Mouse (Mus musculus) brain, embryonic 14.5 days (tissue): ENCODE data around the gene Myod1. TPM values are rescaled to one million over a fixed set of nuclear protein-coding genes. Genes with fewer than 3 reads are reported as not detected.
A peak's percentile ranks its signal among the peaks of the same experiment; 100 is the strongest.

Experiments
- DNase-seq: peaks from one replicate; pipeline ENCODE4 v3.0.0-alpha.2; 2011; ENCODE audit warnings: low read depth
- CTCF ChIP-seq: fragments of 200-500 bp; IDR thresholded peaks from 2 replicates; pipeline ENCODE4 v1.5.1; 2012; ENCODE audit warnings: inconsistent platforms, mild to moderate bottlenecking, moderate library complexity, borderline replicate concordance; ENCODE audit not compliant: insufficient read depth, insufficient read length; ENCODE audit errors: extremely low read depth
- POLR2A ChIP-seq: fragments of 200-500 bp; IDR thresholded peaks from 2 replicates; pipeline ENCODE4 v1.6.1; 2012; ENCODE audit warnings: mild to moderate bottlenecking, inconsistent platforms, borderline replicate concordance; ENCODE audit not compliant: poor library complexity, insufficient read depth, insufficient read length, severe bottlenecking; ENCODE audit errors: extremely low read depth
- polyA plus RNA-seq: library from polyadenylated mRNA; depleted of rRNA; stranded (reverse); fragments of >200 nt; gene quantifications from 2 replicates; pipeline ENCODE4 v1.2.3, GENCODE M21; 2012; rRNA removed

Gene Myod1
- polyA plus RNA-seq = 0.74 and 1.6 TPM in 2 replicates

DNA sequence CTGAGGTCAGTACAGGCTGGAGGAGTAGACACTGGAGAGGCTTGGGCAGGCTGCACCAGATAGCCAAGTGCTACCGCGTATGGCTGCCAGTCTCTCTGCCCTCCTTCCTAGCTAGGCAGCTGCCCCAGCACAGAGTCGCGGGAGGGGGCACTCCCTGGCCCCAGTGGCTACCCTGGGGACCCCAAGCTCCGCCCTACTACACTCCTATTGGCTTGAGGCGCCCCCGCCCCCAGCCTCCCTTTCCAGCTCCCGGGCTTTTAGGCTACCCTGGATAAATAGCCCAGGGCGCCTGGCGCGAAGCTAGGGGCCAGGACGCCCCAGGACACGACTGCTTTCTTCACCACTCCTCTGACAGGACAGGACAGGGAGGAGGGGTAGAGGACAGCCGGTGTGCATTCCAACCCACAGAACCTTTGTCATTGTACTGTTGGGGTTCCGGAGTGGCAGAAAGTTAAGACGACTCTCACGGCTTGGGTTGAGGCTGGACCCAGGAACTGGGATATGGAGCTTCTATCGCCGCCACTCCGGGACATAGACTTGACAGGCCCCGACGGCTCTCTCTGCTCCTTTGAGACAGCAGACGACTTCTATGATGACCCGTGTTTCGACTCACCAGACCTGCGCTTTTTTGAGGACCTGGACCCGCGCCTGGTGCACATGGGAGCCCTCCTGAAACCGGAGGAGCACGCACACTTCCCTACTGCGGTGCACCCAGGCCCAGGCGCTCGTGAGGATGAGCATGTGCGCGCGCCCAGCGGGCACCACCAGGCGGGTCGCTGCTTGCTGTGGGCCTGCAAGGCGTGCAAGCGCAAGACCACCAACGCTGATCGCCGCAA, at the start of gene Myod1:
Gene Myod1, plus strand, starts transcription at position 303 of the 836 bp plus-strand sequence.
- no peak for DNase-seq
- TF ChIP-seq POLR2A (no peak), CTCF (no peak)

- no peak for DNase-seq
- TF ChIP-seq CTCF (no peak), POLR2A (no peak)
Observed at GRCm38 (mm10) chr7:46327896-46328295, 48.4 kb upstream of the Myod1 start.

- TF ChIP-seq POLR2A (no peak), CTCF (no peak)
- DNase-seq = no peak
Observed at GRCm38 (mm10) chr7:46337397-46337796, 38.9 kb upstream of the Myod1 start.

DNA sequence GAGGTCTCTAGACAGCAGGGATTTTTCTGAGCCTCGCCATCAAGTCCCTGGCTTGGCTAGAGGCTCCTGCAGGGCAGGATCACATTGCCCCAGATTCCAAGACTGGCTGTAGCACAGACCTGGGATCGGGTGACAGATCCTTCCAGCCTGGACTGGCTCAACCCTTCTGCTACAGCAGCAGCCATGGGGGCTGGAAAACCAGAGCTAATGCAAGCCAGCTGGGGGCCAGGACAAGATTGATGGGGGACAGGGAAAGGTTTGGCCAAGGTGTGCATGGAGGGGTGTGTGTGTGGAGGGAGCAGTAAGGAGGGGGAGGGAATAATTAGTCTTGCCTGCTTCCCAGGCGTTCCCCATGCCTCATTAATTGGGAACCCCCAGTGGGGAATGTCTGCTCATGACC, 36.5 kb upstream of the Myod1 start:
- TF ChIP-seq POLR2A (no peak), CTCF (no peak)

GRCm38 (mm10) chr7:46340295-46340694, 36.0 kb upstream of the Myod1 start:
- DNase-seq = no peak

More for the DNA sequence above, 36.5 kb upstream of the Myod1 start:
- peak; percentile 47 for DNase-seq

DNA sequence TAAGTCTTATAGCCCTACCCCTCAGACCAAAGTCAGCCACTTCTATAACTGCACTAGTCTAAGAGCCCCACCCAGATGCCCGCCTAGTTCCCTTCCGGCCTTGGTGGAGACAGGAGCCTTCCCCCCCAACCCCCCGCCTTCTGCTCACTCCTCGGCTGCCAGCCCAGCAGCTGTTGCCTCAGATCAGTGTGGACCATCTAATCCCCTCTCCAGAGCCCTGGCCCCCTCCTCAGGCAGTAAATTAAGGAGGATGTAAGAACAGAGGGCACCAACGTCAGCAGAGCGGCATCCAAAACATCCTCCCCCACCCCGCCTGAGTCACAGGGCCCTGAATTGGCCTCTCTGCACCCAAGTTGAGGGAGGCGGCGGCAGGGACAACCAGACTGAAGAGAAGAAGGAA, 34.8 kb upstream of the Myod1 start:
- TF ChIP-seq CTCF = no peak
- no peak for TF ChIP-seq POLR2A
- DNase-seq = no peak

More at GRCm38 (mm10) chr7:46340295-46340694, 36.0 kb upstream of the Myod1 start:
- no peak for TF ChIP-seq CTCF
- no peak for TF ChIP-seq POLR2A

DNA sequence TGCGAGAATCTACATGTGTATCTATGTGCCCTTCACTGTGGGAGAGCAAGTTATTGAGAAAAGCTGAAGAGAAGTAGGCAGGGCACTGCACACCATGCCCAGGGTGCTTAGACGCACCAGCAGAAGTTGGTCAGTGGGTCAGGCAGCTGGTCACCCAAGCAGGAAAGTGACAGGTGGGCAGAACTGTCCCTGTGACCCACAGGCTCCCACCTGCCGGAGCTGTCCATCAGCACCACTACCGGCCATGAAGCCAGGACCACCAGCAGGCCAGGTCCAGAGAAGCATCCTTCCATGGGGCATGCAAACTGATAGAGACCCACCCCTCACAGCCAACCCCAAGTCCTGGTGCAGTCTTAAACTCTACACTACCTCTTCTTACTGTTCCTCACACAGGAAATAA, 28.6 kb upstream of the Myod1 start:
- TF ChIP-seq POLR2A (no peak), CTCF (no peak)
- DNase-seq = no peak

DNA sequence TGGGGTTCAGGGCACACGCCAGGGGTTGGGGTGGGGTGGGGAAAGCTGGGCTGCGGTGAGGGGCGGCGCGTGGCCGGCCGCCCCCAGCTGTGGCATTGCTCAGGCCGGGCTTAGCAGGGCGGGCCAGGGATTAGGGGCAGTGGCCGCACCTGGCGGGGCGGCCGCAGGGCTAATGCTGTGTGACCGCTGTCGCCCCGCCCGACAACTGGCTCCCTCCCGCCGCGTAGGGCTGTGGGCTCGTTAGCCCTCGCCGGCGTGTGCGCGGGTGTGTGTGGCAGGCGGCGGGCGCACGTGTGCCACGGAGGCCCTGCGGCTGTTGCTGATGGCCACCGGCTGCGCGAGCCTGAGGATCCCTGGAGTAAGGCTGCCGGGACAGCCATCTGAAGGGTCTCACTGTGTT, 27.5 kb upstream of the Myod1 start:
- TF ChIP-seq POLR2A (no peak), CTCF (no peak)
- peak; percentile 4 for DNase-seq

DNA sequence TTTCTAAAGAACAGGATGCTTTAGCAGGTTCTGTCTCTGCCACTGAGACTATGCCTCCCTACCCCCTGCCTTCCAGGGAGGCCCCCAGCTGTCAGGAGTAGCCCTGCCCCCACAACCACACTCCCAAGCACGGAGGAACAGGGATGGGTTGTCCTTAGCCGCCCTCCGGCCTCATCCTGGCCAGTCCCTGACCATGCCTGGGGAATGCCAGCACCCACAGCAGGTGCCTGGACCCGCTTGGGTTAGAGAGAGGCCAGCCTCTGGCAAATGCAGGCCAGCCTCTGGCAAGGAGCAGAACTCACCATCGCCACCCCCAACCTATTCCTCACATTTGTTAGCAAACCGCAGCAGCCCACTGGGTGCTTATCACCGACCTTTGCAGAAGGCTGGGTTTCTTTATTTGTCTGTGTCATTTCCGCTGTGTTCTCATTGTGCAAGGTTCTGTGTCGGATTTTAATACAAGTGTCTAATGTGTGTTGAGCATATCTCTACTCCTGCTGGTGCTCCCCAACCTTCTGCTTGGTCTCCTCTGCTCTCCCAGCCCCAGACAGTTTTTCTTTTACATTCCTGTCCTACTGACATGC, 26.1 kb upstream of the Myod1 start:
- no peak for DNase-seq
- TF ChIP-seq CTCF (no peak), POLR2A (no peak)

DNA sequence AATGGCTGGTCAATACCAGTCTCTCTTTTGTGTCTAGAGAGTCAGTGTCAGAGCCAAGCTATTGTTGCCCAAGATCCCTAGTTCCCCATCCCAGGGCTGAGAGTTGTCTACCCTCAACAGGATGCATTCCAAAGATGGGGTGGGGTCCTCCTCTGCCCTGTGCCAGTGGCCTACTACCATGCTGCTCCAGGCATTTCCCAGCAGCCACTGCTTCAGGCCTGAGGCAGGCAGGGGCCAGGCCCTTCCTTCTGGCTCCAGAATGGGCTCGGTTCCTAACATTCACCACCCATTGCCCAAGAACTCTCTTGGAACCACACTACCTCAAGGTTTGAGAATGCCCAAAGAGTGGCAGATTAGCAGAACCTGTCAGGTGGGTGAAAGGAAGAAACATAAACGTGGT, 23.5 kb upstream of the Myod1 start:
- no peak for TF ChIP-seq POLR2A
- no peak for TF ChIP-seq CTCF
- no peak for DNase-seq

DNA sequence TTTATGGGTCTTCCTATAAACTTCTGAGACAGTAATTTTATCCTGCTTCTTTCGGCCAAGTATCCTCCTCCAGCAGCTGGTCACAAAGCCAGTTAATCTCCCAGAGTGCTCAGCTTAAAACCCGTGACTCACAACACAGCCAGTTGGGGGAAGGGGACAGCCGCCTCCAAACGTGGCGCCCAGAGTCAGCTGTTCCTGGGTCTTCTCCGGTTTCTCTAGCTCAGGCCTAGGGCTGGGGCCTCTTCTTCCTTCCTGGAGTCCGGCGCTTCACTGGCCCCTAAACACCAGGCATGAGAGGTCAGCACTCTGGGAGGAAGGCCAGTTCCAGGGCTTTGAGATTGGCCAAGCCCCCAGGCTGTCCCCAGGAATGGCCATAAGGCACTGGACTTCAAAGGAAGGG, 23.1 kb upstream of the Myod1 start:
- TF ChIP-seq POLR2A = no peak
- no peak for TF ChIP-seq CTCF

More for the DNA sequence above, 23.1 kb upstream of the Myod1 start:
- no peak for DNase-seq
